Mouse (Mus musculus) midbrain, embryonic 12.5 days (tissue): Measurements from ENCODE around the gene Rere. TPM values are rescaled to one million over a fixed set of nuclear protein-coding genes. Genes with fewer than 3 reads are reported as not detected.

ENCODE experiments used
- ATAC-seq: fragments of 200-750 bp; cut with Nextera tagmentation; 2 replicates; pipeline ENCODE4 v1.8.0; 2017; ENCODE audit warnings: low read depth, moderate TSS enrichment, moderate library complexity; ENCODE audit not compliant: low FRiP score
- H3K27ac ChIP-seq: fragments of 300-500 bp; sonication (generic); replicated peaks from 2 replicates; pipeline ENCODE4 v1.5.1; 2016; ENCODE audit warnings: mild to moderate bottlenecking
- H3K27me3 ChIP-seq: fragments of 300-500 bp; sonication (generic); 2 replicates; pipeline ENCODE4 v1.6.1; 2016; ENCODE audit warnings: mild to moderate bottlenecking
- H3K36me3 ChIP-seq: fragments of 300-500 bp; sonication (generic); 2 replicates; pipeline ENCODE4 v1.6.1; 2016
- H3K4me1 ChIP-seq: fragments of 300-500 bp; sonication (generic); 2 replicates; pipeline ENCODE4 v1.6.1; 2016
- H3K4me2 ChIP-seq: fragments of 300-500 bp; sonication (generic); replicated peaks from 2 replicates; pipeline ENCODE4 v1.6.1; 2016; ENCODE audit warnings: mild to moderate bottlenecking, moderate library complexity
- H3K4me3 ChIP-seq: fragments of 300-500 bp; sonication (generic); 2 replicates; pipeline ENCODE4 v1.5.1; 2016; ENCODE audit warnings: mild to moderate bottlenecking
- H3K9ac ChIP-seq: fragments of 300-500 bp; sonication (generic); replicated peaks from 2 replicates; pipeline ENCODE4 v1.6.1; 2016; ENCODE audit warnings: mild to moderate bottlenecking, moderate library complexity
- H3K9me3 ChIP-seq: fragments of 300-500 bp; sonication (generic); 2 replicates; pipeline ENCODE4 v1.6.1; 2016; ENCODE audit warnings: mild to moderate bottlenecking
- WGBS: fragments of 180-500 bp; shearing (Covaris S2); methylation state at CpG from one replicate; pipeline ENCODE4 v1.1.7; 2016; 5-methylcytosine and 5-hydroxymethylcytosine counted together
- polyA plus RNA-seq: library from polyadenylated mRNA; unstranded; fragments of >200 nt; fragmentation: Nextera tagmentation; extraction: Ambion mirVana; gene quantifications from 2 replicates; pipeline ENCODE4 v1.2.1, GENCODE M21; 2016

Rere gene
- polyA plus RNA-seq, 1 experiment from 2014 or later: 50.7 TPM

GRCm38 (mm10) chr4:150426098-150426879, 144.8 kb downstream of the Rere start:
- no peaks in the 10 kb centered on the region for H3K36me3 ChIP-seq
- H3K4me1 ChIP-seq: peaks cover 32% of the 10 kb centered on the region
- no peaks in the 10 kb centered on the region for H3K27me3 ChIP-seq
- WGBS: 30% methylated on average over 8 of the region's 8 CpGs
- H3K9ac ChIP-seq: peak overlapping the region; percentile 31; the same call in 1 of the 2 replicates
- no peaks in the 10 kb centered on the region for H3K9me3 ChIP-seq
- H3K4me2 ChIP-seq: peak overlapping the region; percentile 31
- peak; percentile 77 for ATAC-seq
- H3K4me3 ChIP-seq: no peak overlapping the region
- H3K27ac ChIP-seq: peak overlapping the region; percentile 91

GRCm38 (mm10) chr4:150426880-150427476, 145.5 kb downstream of the Rere start:
- peak overlapping the region; percentile 31 for H3K4me2 ChIP-seq
- H3K9me3 ChIP-seq: no peaks in the 10 kb centered on the region
- H3K4me3 ChIP-seq: no peak overlapping the region
- WGBS: 21% methylated on average over 5 of the region's 5 CpGs
- peak; percentile 85; the same call in 1 of the 2 replicates for ATAC-seq
- peaks cover 35% of the 10 kb centered on the region for H3K4me1 ChIP-seq
- no peaks in the 10 kb centered on the region for H3K27me3 ChIP-seq
- H3K27ac ChIP-seq: peak overlapping the region; percentile 91
- no peaks in the 10 kb centered on the region for H3K36me3 ChIP-seq
- peak overlapping the region; percentile 31; the same call in 1 of the 2 replicates for H3K9ac ChIP-seq

- H3K27me3 ChIP-seq: no peaks in the 10 kb centered on the region
- no peak overlapping the region for H3K4me3 ChIP-seq
- H3K9ac ChIP-seq: no peak overlapping the region
- peaks cover 35% of the 10 kb centered on the region for H3K4me1 ChIP-seq
- no peak overlapping the region for H3K4me2 ChIP-seq
- H3K36me3 ChIP-seq: 0 out of 2 replicates have a peak, but pooled peaks cover 3% of the 10 kb centered on the region
- 87% methylated on average over 4 of the region's 4 CpGs for WGBS
- no peaks in the 10 kb centered on the region for H3K9me3 ChIP-seq
- no peak overlapping the region for H3K27ac ChIP-seq
- ATAC-seq: no peak
These were observed 147.3 kb downstream of the Rere start for GRCm38 (mm10) chr4:150428762-150429161.

DNA sequence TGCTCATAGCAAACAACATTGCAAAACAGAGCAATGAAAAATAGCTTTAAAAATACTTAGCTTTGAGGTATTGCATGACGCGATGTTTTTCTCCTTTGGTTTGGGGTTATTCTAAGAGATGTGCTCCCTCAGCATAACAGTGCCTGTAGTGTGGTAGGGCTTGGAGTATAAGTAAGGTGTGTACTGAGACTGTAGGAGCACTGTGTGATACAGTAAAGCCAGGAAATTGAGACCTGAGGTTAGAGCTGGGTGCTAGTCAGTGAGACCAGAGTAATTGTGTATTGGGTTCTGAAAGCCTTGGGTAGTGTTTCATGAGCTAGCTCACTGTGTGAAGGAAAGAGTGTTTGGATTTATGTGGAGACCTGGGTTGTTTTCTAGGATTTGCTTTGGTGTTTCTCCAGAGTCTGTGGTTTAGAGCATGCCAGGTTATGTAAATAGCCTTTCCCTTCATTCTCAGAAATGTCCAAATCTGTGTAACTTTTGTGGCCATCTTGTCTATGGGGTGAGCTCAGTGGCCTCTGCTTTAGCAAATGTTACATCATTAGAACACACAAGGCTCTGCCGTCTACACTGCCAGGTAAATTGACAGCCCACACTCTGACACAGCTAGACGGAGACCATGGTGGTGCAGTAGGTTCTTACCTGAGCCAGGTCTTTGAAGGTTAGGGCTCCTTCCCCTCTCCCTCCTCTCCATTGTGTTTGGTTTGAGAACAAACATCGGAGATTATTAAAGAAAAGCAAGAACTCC, 152.6 kb downstream of the Rere start:
- WGBS: 91% methylated on average over 5 of the region's 5 CpGs
- Histone ChIP-seq H3K9ac (no peak overlapping the region), H3K27me3 (no peaks in the 10 kb centered on the region), H3K36me3 (0 out of 2 replicates have a peak, but pooled peaks cover 3% of the 10 kb centered on the region), H3K27ac (no peak overlapping the region), H3K9me3 (no peaks in the 10 kb centered on the region), H3K4me1 (peaks cover 14% of the 10 kb centered on the region; the same call in 1 of the 2 replicates), H3K4me2 (no peak overlapping the region), H3K4me3 (no peak overlapping the region)
- no peak for ATAC-seq

DNA sequence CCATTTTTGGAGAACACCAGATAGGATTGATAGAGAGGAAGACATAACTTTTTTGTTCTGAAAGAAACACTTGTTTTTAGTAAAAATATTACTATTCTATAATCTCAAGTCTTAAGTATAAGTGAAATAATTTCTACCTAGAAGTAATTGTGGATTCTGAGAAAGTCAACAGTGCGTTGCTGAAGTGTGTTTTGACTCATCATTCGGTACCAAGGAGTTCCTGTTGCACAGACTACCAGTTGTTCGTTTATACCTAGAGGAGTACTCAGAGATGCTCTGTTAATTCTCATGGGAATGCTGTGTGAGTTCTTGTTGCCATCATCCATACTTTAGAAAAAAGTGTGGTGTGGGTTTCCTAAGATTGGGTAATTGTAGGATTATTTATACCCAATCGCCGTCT, 154.1 kb downstream of the Rere start:
- Histone ChIP-seq H3K9ac (no peak overlapping the region), H3K9me3 (no peaks in the 10 kb centered on the region), H3K27me3 (no peaks in the 10 kb centered on the region), H3K4me1 (peaks cover 12% of the 10 kb centered on the region; the same call in 1 of the 2 replicates), H3K36me3 (0 out of 2 replicates have a peak, but pooled peaks cover 3% of the 10 kb centered on the region), H3K4me2 (no peak overlapping the region), H3K4me3 (no peak overlapping the region), H3K27ac (no peak overlapping the region)
- no peak for ATAC-seq
- WGBS: 94% methylated on average over 5 of the region's 5 CpGs

GRCm38 (mm10) chr4:150438621-150439020, 157.2 kb downstream of the Rere start:
- H3K9ac ChIP-seq: no peak overlapping the region
- H3K4me3 ChIP-seq: no peak overlapping the region
- peaks cover 24% of the 10 kb centered on the region for H3K4me1 ChIP-seq
- H3K9me3 ChIP-seq: no peaks in the 10 kb centered on the region
- H3K27ac ChIP-seq: no peak overlapping the region
- ATAC-seq: no peak
- no peaks in the 10 kb centered on the region for H3K27me3 ChIP-seq
- WGBS: 85% methylated on average over 6 of the region's 6 CpGs
- H3K36me3 ChIP-seq: no peaks in the 10 kb centered on the region
- H3K4me2 ChIP-seq: no peak overlapping the region

- 0 out of 2 replicates have a peak overlapping the region, but pooled peaks have one; percentile 22 for H3K27ac ChIP-seq
- H3K9ac ChIP-seq: no peak overlapping the region
- H3K36me3 ChIP-seq: no peaks in the 10 kb centered on the region
- no peak overlapping the region for H3K4me3 ChIP-seq
- H3K4me1 ChIP-seq: peaks cover 45% of the 10 kb centered on the region
- no peak for ATAC-seq
- H3K9me3 ChIP-seq: no peaks in the 10 kb centered on the region
- H3K27me3 ChIP-seq: no peaks in the 10 kb centered on the region
- 79% methylated on average over 10 of the region's 10 CpGs for WGBS
- H3K4me2 ChIP-seq: no peak overlapping the region
These were observed 160.5 kb downstream of the Rere start for GRCm38 (mm10) chr4:150441931-150442330.

GRCm38 (mm10) chr4:150444068-150444467, 162.6 kb downstream of the Rere start:
- H3K4me2 ChIP-seq: no peak overlapping the region
- no peak for ATAC-seq
- no peaks in the 10 kb centered on the region for H3K9me3 ChIP-seq
- peaks cover 52% of the 10 kb centered on the region for H3K4me1 ChIP-seq
- 80% methylated on average over 3 of the region's 3 CpGs for WGBS
- H3K9ac ChIP-seq: no peak overlapping the region
- no peak overlapping the region for H3K4me3 ChIP-seq
- H3K36me3 ChIP-seq: no peaks in the 10 kb centered on the region
- H3K27me3 ChIP-seq: no peaks in the 10 kb centered on the region
- H3K27ac ChIP-seq: no peak overlapping the region

DNA sequence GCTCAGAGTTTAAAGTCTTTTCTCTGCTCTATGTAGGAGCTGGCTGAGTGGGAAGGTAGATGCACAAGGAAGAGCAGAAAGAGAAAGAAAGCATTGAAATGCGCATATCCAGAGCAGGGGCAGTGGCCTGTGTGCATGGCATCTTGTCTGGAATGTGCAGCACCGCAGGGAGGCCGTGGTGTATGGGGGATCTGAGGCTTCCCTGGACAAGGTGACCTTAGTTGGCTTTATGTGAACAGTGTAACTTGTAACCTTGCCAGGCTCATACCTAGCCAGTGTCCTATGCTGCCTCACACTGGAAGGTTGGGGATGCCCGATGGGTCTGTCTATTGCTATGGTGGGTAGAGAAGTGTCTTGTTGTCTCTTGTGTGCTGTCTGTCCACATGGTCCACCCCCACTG, 165.2 kb downstream of the Rere start:
- WGBS: 58% methylated on average over 4 of the region's 4 CpGs
- H3K27ac ChIP-seq: peak overlapping the region; percentile 69
- H3K4me1 ChIP-seq: peaks cover 55% of the 10 kb centered on the region

DNA sequence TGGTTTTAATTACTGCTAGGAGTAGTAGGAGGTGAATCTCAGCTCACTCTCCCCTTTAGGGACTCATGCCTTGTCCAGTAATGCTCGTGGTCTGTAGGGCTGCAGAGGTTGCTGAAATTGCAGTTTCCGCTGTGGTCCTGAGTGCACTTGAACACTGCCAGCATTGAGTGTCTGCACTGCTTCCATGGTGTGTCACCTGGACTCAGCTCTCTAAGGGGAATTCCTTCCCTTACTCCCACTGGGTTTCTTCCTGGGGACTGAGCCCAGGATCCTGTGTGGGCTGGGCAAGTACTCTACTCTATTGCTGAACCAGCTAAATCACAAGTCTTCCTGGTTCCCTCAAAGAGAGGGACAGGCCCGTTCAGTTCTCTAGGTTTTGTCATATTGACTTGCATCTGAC, 166.1 kb downstream of the Rere start:
- Histone ChIP-seq H3K4me1 (peaks cover 55% of the 10 kb centered on the region), H3K27me3 (no peaks in the 10 kb centered on the region), H3K4me2 (no peak overlapping the region), H3K27ac (no peak overlapping the region), H3K9me3 (no peaks in the 10 kb centered on the region), H3K4me3 (no peak overlapping the region), H3K36me3 (no peaks in the 10 kb centered on the region), H3K9ac (no peak overlapping the region)
- ATAC-seq: no peak
- WGBS: 88% methylated on average over 3 of the region's 3 CpGs

More for the DNA sequence above, 165.2 kb downstream of the Rere start:
- Histone ChIP-seq H3K4me2 (no peak overlapping the region), H3K36me3 (no peaks in the 10 kb centered on the region), H3K9me3 (no peaks in the 10 kb centered on the region), H3K4me3 (no peak overlapping the region), H3K9ac (no peak overlapping the region), H3K27me3 (no peaks in the 10 kb centered on the region)
- no peak for ATAC-seq

DNA sequence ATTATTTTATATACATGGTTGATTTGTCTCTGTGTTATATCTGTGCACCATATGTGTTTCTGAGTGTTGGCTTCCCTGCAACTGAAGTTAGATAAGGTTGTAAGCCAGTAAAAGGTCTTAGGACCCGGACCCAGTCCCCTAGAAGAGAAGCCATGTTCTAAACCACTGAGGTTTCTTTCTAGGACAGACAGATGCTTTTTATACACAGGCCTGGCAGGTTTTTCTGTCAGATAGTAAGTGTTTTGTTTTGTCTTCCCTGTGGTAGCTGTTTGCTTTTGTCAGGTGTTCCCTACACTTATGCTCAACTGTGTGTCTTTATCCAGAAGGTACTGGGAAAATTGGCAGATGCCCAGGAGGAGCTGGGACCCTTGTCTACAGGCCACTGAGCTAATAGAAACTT, 167.0 kb downstream of the Rere start:
- no peak overlapping the region for H3K4me2 ChIP-seq
- no peak overlapping the region for H3K9ac ChIP-seq
- no peaks in the 10 kb centered on the region for H3K27me3 ChIP-seq
- no peak overlapping the region for H3K4me3 ChIP-seq
- peaks cover 56% of the 10 kb centered on the region for H3K4me1 ChIP-seq
- no peaks in the 10 kb centered on the region for H3K36me3 ChIP-seq
- H3K9me3 ChIP-seq: no peaks in the 10 kb centered on the region
- no peak for ATAC-seq
- no peak overlapping the region for H3K27ac ChIP-seq
- 81% methylated on average over 1 of the region's 1 CpGs for WGBS
